Mouse (Mus musculus) liver (tissue): ENCODE data around the gene Bptf.
"Not testable (repeated sequence)": the region's sequence is repeated elsewhere in the genome, so short reads cannot be mapped to it uniquely, and the experiment has no call there.

Experiments
- DNase-seq: peaks from one replicate; pipeline ENCODE4 v3.0.0-alpha.2; 2020; ENCODE audit warnings: mixed read lengths

Gene Bptf

GRCm38 (mm10) chr11:107016893-107017292, 115.0 kb downstream of the Bptf start:
- DNase-seq = no peak

- not testable (repeated sequence) for DNase-seq
Measured at GRCm38 (mm10) chr11:107015535-107016187, 116.3 kb downstream of the Bptf start.

GRCm38 (mm10) chr11:107014597-107015309, 117.2 kb downstream of the Bptf start:
- peak; percentile 54 for DNase-seq

GRCm38 (mm10) chr11:107014020-107014585, 117.8 kb downstream of the Bptf start:
- no peak for DNase-seq

- DNase-seq = peak; percentile 97
Measured at GRCm38 (mm10) chr11:107012324-107013017, 119.5 kb downstream of the Bptf start.

GRCm38 (mm10) chr11:107011669-107012323, 120.1 kb downstream of the Bptf start:
- DNase-seq = no peak

- no peak for DNase-seq
Measured at GRCm38 (mm10) chr11:107011171-107011570, 120.8 kb downstream of the Bptf start.

GRCm38 (mm10) chr11:107010447-107010846, 121.5 kb downstream of the Bptf start:
- DNase-seq = no peak

GRCm38 (mm10) chr11:107005538-107005937, 126.4 kb downstream of the Bptf start:
- DNase-seq = no peak

GRCm38 (mm10) chr11:107001760-107002675, 129.9 kb downstream of the Bptf start:
- no peak for DNase-seq

- no peak for DNase-seq
Measured at GRCm38 (mm10) chr11:106999949-107000513, 131.9 kb downstream of the Bptf start.

- peak; percentile 94 for DNase-seq
Measured at GRCm38 (mm10) chr11:106999151-106999948, 132.6 kb downstream of the Bptf start, which contains the start of gene Kpna2. TSS of gene Kpna2 (minus strand) at chr11:106999541.

- peak; percentile 47 for DNase-seq
Measured at GRCm38 (mm10) chr11:106998651-106999150, 133.2 kb downstream of the Bptf start.

- DNase-seq = peak; percentile 28
Measured at GRCm38 (mm10) chr11:106997976-106998375, 134.0 kb downstream of the Bptf start.

- DNase-seq = not testable (repeated sequence)
Measured at GRCm38 (mm10) chr11:106996492-106996891, 135.4 kb downstream of the Bptf start.

- DNase-seq = no peak
Measured at GRCm38 (mm10) chr11:106994246-106995085, 137.5 kb downstream of the Bptf start.

GRCm38 (mm10) chr11:106987384-106987783, 144.5 kb downstream of the Bptf start:
- no peak for DNase-seq

- DNase-seq = not testable (repeated sequence)
Measured at GRCm38 (mm10) chr11:106985979-106986604, 145.8 kb downstream of the Bptf start.
